Mouse (Mus musculus) mammary gland, adult 2 months (tissue): Measurements from ENCODE around the gene Hist2h2be. TPM values are rescaled to one million over a fixed set of nuclear protein-coding genes. Genes with fewer than 3 reads are reported as not detected.

Source experiments
- polyA plus RNA-seq: library from polyadenylated mRNA; depleted of rRNA; stranded (reverse); fragments of >200 nt; gene quantifications from 2 replicates; pipeline ENCODE4 v1.2.3, GENCODE M21; 2012; ENCODE audit warnings: low replicate concordance; rRNA removed

Gene Hist2h2be
- 4.8 and 7.8 TPM in 2 replicates for polyA plus RNA-seq

GRCm38 (mm10) chr3:96220765-96221639 is at the start of gene Hist2h2be, which contains the start of gene Hist2h2ac:
Gene Hist2h2be, plus strand, starts transcription at chr3:96221119.
Gene Hist2h2ac, minus strand, starts transcription at chr3:96220880.

GRCm38 (mm10) chr3:96172197-96173178 is 48.4 kb upstream of the Hist2h2be start, which contains the start of gene Sf3b4:
Gene Sf3b4, plus strand, starts transcription at chr3:96172332.

GRCm38 (mm10) chr3:96180727-96181477 is 40.0 kb upstream of the Hist2h2be start, which contains the start of gene Sv2a:
Gene Sv2a, plus strand, starts transcription at chr3:96181151.

GRCm38 (mm10) chr3:96219661-96220130 is 1.2 kb upstream of the Hist2h2be start, which contains the start of the genes Bola1 and Hist2h2ab:
Gene Bola1, minus strand, starts transcription at chr3:96219709.
Gene Hist2h2ab, plus strand, starts transcription at chr3:96219865.

GRCm38 (mm10) chr3:96238954-96239793 is 18.3 kb downstream of the Hist2h2be start, which contains the start of gene Hist2h3c2:
Gene Hist2h3c2, minus strand, starts transcription at chr3:96239127.

GRCm38 (mm10) chr3:96239949-96240798 is 19.3 kb downstream of the Hist2h2be start, which contains the start of gene Hist2h2aa2:
Gene Hist2h2aa2, minus strand, starts transcription at chr3:96240276.

GRCm38 (mm10) chr3:96245003-96245886 is 24.3 kb downstream of the Hist2h2be start, which contains the start of gene Hist2h2aa1:
Gene Hist2h2aa1, plus strand, starts transcription at chr3:96245497.

GRCm38 (mm10) chr3:96246427-96246856 is 25.5 kb downstream of the Hist2h2be start, which contains the start of gene Hist2h3c1:
Gene Hist2h3c1, plus strand, starts transcription at chr3:96246685.

GRCm38 (mm10) chr3:96262979-96263550 is 42.1 kb downstream of the Hist2h2be start, which contains the start of gene Hist2h4:
Gene Hist2h4, minus strand, starts transcription at chr3:96263311.

GRCm38 (mm10) chr3:96268051-96268775 is 47.3 kb downstream of the Hist2h2be start, which contains the start of gene Hist2h3b:
Gene Hist2h3b, plus strand, starts transcription at chr3:96268654.

GRCm38 (mm10) chr3:96269511-96270474 is 48.9 kb downstream of the Hist2h2be start, which contains the start of gene Hist2h2bb:
Gene Hist2h2bb, plus strand, starts transcription at chr3:96269752.

